Mouse (Mus musculus) heart, postnatal 4 days (tissue): ENCODE results near the gene Tmem262. TPM values are rescaled to one million over a fixed set of nuclear protein-coding genes. Genes with fewer than 3 reads are reported as not detected.

ENCODE experiments used
- DNase-seq: peaks from one replicate; pipeline ENCODE4 v3.0.0; 2021
- microRNA-seq, 2 experiments: library from miRNA; unstranded; fragments of <30 nt; microRNA quantifications; one replicate each; pipeline ENCODE4 v1.2.0; 2021 to 2022
- total RNA-seq, 2 experiments: library from RNA; stranded (reverse); gene quantifications; 2 replicates each; pipeline ENCODE4 v1.2.3; 2021

The Tmem262 gene
- total RNA-seq, 2 experiments from 2014 or later: not detected

- DNase-seq: no peak
Observed at GRCm38 (mm10) chr19:6102169-6102853, 22.5 kb downstream of the Tmem262 start.

DNA sequence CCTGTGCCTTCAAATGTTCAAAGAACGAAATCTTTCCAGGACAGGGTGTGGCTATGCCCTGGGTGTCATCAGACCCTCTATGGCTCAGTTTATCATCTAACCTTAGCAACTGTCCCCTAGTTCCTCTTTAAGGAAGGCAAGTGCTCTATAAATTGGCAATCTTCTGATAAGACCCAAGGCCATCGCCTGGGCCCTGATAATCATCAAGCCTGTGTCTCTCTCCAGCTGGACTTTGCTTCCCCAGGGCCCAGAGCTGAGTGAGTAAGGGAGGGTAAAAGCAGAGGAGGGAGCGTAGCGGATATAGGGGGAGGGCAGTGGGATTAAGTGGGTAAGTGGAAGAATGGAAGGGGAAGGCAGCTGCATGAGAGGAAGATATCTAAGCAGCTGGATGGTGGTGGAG is 24.6 kb downstream of the Tmem262 start:
- DNase-seq: no peak

DNA sequence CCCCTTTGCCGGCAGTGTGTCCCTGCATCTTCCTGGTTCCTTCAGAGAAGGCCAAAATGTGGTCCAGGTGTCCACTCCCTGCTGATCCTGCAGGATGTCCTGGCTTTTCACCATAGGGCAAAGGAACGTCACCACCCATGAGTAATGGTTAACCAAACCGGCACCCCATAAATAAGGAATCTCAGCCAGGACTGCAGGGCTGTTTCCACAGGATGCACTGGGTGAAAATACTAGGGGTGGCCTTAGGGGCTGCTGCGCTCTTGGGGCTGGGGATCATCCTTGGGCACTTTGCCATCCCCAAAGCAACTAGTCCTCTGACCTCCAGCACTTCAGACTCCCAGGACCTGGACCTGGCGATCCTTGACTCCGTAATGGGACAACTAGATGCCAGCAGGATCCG is 25.8 kb downstream of the Tmem262 start, which contains the start of gene Naaladl1:
TSS of gene Naaladl1 (plus strand) at position 197 of the 400 bp plus-strand sequence.
- no peak for DNase-seq

GRCm38 (mm10) chr19:6113116-6113515 is 33.3 kb downstream of the Tmem262 start:
- DNase-seq: no peak

- DNase-seq: peak; percentile 55
Observed at GRCm38 (mm10) chr19:6116113-6116850, 36.4 kb downstream of the Tmem262 start.

GRCm38 (mm10) chr19:6117346-6117985 is 37.6 kb downstream of the Tmem262 start:
- DNase-seq: no peak

- DNase-seq: peak; percentile 89
Observed at GRCm38 (mm10) chr19:6117986-6118676, 38.3 kb downstream of the Tmem262 start, which contains the start of gene Sac3d1. Sac3d1 (minus strand) TSS chr19:6118650.

DNA sequence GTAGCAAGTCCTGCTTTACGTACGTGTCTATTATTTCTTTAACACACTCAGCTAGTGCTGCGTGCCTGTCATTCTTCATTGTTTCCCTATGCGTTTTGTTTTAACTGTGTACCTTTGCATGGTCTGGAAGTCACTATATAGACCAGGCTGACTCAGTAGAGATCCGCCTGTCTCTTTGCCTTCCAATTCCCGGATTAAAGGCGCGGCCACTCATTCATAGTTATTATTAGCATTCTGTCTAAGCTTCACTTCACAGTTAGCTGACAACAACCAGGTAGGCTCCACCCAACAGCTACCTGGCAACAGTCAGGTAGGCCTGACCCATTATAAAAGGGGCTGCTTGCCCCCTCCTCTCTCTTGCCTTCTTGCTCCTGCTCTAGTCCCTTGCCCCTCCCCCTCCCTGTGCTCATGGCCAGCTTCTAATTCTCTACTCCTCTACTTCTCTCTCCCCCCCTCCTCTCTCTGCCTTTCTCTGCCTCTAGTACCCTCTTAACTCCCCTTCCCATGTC is 38.9 kb downstream of the Tmem262 start:
- DNase-seq: no peak

DNA sequence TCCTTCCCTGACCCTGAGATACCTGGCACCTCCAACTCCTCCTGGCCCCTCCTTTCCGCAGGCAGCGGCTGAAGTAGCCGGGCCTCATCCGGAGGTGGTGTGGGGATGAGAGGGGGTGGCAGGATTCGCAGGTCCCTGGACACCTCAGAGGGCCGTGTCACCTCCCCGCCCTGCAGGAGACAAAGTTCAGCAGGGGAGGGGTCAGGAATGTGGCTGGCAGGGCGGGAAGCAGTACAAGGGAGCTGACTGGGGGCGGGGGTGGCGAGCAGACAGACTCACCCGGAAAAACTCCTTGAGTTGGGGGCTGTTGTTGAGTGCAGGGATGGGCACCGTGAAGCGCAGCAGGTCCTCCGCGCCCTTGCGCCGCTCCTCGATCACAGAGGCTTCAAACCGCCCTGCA is 41.9 kb downstream of the Tmem262 start:
- no peak for DNase-seq

- no peak for DNase-seq
Observed at GRCm38 (mm10) chr19:6123330-6123729, 43.5 kb downstream of the Tmem262 start.

DNA sequence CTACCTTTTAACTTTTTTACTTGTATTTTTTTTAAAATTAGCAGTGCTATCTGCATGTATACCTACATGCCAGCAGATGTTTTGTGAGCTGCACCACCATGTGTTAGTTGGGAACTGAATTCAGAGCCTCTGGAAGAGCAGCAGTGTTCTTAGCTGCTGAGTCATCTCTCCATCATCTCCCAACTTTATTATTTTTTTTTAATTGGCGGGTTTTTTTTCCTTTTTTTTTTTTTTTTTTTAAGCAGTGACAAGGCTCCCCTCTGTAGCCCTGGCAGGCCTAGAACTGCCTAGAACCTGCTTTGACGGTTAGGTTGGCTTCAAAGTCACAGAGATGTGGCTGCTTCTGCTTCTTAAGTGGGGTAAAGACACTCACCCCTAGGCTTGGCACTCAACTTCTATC is 45.1 kb downstream of the Tmem262 start:
- no peak for DNase-seq

DNA sequence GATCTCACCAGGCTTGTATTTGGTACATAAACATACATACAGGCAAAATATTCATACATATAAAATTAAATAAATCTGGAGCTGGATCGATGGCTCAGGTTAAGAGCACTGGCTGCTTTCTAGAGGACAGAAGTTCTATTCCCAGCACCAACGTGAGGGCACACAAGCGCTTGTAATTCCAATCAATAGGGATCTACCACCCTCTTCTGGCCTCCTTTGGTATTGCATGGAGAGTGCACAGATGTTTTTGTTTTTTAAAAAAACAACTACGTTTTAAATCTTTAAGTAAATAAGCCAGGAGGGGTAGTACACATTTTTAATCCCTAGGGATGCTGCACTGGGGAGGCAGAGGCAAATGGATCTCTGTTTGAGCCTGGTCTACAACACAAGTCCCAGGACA is 46.5 kb downstream of the Tmem262 start:
- peak; percentile 68 for DNase-seq

DNA sequence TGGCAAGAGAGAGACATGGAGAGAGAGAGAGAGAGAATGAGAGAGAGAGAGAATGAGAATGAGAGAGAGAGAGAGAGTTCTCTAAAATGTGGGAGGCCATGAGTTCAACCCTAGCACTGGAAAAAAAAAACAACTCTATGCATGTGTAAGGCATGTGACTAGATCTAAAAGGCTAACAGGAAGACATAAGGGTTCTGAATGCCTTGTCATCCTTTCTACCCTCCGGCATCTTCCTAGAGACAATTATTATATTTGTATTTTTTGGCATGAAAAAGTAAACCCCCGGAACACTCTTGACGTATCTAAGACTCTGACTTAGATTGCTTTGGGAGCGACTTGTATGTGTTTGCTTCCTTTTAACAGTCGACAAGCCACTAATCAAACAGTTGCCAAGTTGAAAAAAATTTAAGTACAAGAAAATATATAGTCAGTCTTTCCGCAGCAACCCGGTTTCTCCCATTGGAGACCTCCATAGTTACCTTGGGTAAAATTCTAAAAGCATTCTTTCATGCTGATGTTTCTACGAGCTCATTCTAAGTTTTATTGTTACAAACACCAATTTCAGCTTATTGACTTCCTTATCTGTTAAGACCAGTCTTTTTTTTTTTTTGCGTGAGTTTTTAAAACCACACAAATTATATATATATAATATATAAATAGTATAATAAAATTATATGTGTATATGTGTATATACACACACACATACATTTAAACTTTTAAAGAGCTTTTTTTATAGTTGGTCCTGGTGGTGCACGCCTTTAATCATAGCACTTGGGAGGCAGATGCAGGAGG is 47.2 kb downstream of the Tmem262 start:
- no peak for DNase-seq

DNA sequence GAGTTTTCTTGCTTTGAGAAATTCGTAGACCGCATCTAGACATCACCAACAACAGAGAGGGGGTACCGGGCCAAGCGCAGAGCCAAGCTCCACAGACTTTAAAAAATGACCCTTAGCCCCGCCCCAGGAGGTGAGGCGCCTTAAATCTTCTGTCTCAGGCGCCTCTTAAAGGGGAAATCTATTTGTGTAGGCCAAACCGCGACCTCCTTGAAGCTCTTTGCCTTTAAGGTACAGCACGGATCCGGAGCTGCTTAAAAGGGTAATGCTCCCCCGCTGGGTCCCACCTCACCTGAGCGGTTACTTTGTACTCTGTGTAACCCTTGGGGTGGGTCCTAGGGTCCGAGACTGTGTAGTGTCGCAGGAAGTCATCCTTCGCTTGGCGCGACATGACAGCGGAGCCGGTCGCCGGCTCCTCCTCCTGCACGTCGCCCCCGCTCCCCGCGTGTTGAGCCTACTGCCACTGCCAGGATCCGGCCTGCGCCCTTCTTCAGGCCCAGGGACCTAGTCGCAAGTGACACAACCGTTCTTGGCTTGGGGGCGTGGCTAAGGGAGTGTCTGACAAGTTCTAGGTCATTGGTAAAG is 48.0 kb downstream of the Tmem262 start, which contains the start of gene Snx15:
TSS of gene Snx15 (minus strand) at position 545 of the 582 bp plus-strand sequence.
- peak; percentile 95 for DNase-seq

Small RNA genes lying within 50 kb of the gene (microRNA-seq; reads per million reads assigned to microRNA genes)
- 1.0 to 2.4 reads per million in 2 experiments for gene Mir6988

Other genes starting within 250 kb of the Tmem262 start
- 10 to 100 TPM; 18.6 to 20.9 TPM for gene Frmd8, start 204.8 kb upstream of the Tmem262 start, total RNA-seq
- gene Slc25a45, start 202.2 kb upstream of the Tmem262 start, total RNA-seq: 1 to 10 TPM; 5.4 to 6.2 TPM
- 1 to 10 TPM; 2.0 TPM for gene Tigd3, start 185.9 kb upstream of the Tmem262 start, total RNA-seq
- gene Dpf2, start 167.0 kb upstream of the Tmem262 start, total RNA-seq: 100 to 1,000 TPM; 111 to 119 TPM
- 10 to 100 TPM; 14.2 to 14.7 TPM for gene Cdc42ep2, start 155.2 kb upstream of the Tmem262 start, total RNA-seq
- gene Pola2, start 115.8 kb upstream of the Tmem262 start, total RNA-seq: 10 to 100 TPM; 32.9 to 37.1 TPM
- gene Slc22a20, start 93.9 kb upstream of the Tmem262 start, total RNA-seq: not detected
- 10 to 100 TPM; 27.4 to 29.1 TPM for gene Capn1, start 64.1 kb upstream of the Tmem262 start, total RNA-seq
- gene Syvn1, start 33.5 kb upstream of the Tmem262 start, total RNA-seq: 10 to 100 TPM; 16.2 to 16.4 TPM
- 10 to 100 TPM; 37.8 to 41.7 TPM for gene Mrpl49, start 22.2 kb upstream of the Tmem262 start, total RNA-seq
- 100 to 1,000 TPM; 802 to 870 TPM for gene Fau, start 22.2 kb upstream of the Tmem262 start, total RNA-seq
- gene Znhit2, start 18.8 kb upstream of the Tmem262 start, total RNA-seq: 10 to 100 TPM; 16.2 to 16.7 TPM
- 1 to 10 TPM; 5.0 to 5.9 TPM for gene Tm7sf2, start 11.7 kb upstream of the Tmem262 start, total RNA-seq
- gene Vps51, start 2.8 kb upstream of the Tmem262 start, total RNA-seq: 10 to 100 TPM; 38.0 to 40.0 TPM
- gene Gm28374, start 2.2 kb downstream of the Tmem262 start, total RNA-seq: under 1 TPM in 1 of 2 experiments, not detected in 1; 0.41 TPM
- 10 to 100 TPM; 25.8 to 28.3 TPM for gene Zfpl1, start 4.9 kb downstream of the Tmem262 start, total RNA-seq
- 10 to 100 TPM; 12.8 to 14.8 TPM for gene Cdca5, start 5.0 kb downstream of the Tmem262 start, total RNA-seq
- gene AC131692.1, start 14.4 kb downstream of the Tmem262 start, total RNA-seq: under 1 TPM; 0.60 to 0.68 TPM
- under 1 TPM; 0.50 to 0.52 TPM for gene Naaladl1, start 25.7 kb downstream of the Tmem262 start, total RNA-seq
- 10 to 100 TPM; 17.4 to 17.6 TPM for gene Sac3d1, start 38.6 kb downstream of the Tmem262 start, total RNA-seq
- gene Snx15, start 48.3 kb downstream of the Tmem262 start, total RNA-seq: 10 to 100 TPM; 13.4 to 13.7 TPM
- gene Batf2, start 61.0 kb downstream of the Tmem262 start, total RNA-seq: under 1 TPM; 0.21 to 0.38 TPM
- 10 to 100 TPM; 62.3 to 62.8 TPM for gene Arl2, start 61.5 kb downstream of the Tmem262 start, total RNA-seq
- not detected for gene Majin, start 104.4 kb downstream of the Tmem262 start, total RNA-seq
- gene Gpha2, start 146.3 kb downstream of the Tmem262 start, total RNA-seq: not detected
- gene Ppp2r5b, start 155.8 kb downstream of the Tmem262 start, total RNA-seq: 10 to 100 TPM; 30.1 to 30.2 TPM
- 10 to 100 TPM; 15.9 to 16.2 TPM for gene Atg2a, start 161.6 kb downstream of the Tmem262 start, total RNA-seq
- gene Ehd1, start 196.7 kb downstream of the Tmem262 start, total RNA-seq: 100 to 1,000 TPM in 1 of 2 experiments, 10 to 100 TPM in 1; 97.8 to 114 TPM
- 1 to 10 TPM; 8.2 to 10.0 TPM for gene Cdc42bpg, start 226.4 kb downstream of the Tmem262 start, total RNA-seq